Mouse (Mus musculus): ENCODE results near the gene Frat2. TPM values are rescaled to one million over a fixed set of nuclear protein-coding genes. Genes with fewer than 3 reads are reported as not detected.

Gene Frat2
- polyA plus RNA-seq, 1 experiment = 0.79 TPM

DNA sequence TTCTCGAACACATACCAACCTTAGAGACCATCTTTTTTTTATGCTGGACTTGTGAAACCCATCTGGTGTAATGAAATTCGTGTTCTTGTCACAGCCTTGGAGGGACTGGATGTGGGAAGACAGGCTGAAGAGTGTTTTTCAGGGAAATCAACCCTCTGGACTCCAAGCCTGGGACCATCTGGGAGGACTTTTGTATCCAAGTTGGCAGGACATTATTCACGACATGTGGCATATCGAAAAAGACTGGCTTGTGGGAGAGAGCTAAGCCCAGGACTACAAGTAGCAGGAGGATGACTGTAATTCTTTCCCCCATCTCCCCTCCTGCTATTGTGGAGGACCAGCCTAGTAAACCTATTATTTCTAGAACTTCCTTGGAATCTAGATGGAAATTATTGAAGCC is 5.7 kb downstream of the Frat2 start:
- no peaks in the 10 kb centered on the region for H3K79me2 ChIP-seq (ENCODE audit: control insufficient read depth, insufficient read depth)
- H3K4me3 ChIP-seq = no peak overlapping the region
- TF ChIP-seq REST (IDR thresholded peaks at IDR 0.05; ENCODE audit: insufficient read depth, insufficient read length) = no peak
- TF ChIP-seq E2F4 (IDR thresholded peaks at IDR 0.05; ENCODE audit: insufficient read depth) = no peak
- no peak for TF ChIP-seq MYOD1 (IDR thresholded peaks at IDR 0.05; ENCODE audit: control insufficient read depth in 1 of 3, insufficient read length in 2 of 3, low read depth in 2 of 3)
- no peak for TF ChIP-seq POLR2A (IDR thresholded peaks at IDR 0.05; ENCODE audit: insufficient read length, low read depth)
- no peak for TF ChIP-seq SRF (IDR thresholded peaks at IDR 0.05; ENCODE audit: control insufficient read depth, insufficient read length, low read depth)
- no peak for TF ChIP-seq TCF3 (IDR thresholded peaks at IDR 0.05; ENCODE audit: insufficient read length, low read depth)
- TF ChIP-seq CEBPB (IDR thresholded peaks at IDR 0.05; ENCODE audit: insufficient read depth, poor library complexity, severe bottlenecking) = no peak
- TF ChIP-seq USF1 (IDR thresholded peaks at IDR 0.05; ENCODE audit: low read depth) = no peak
- no peak for TF ChIP-seq POLR2AphosphoS2 (IDR thresholded peaks at IDR 0.05; ENCODE audit: insufficient read length, low read depth)
- TF ChIP-seq TCF12 (IDR thresholded peaks at IDR 0.05; ENCODE audit: insufficient read depth, poor library complexity, severe bottlenecking) = no peak
- TF ChIP-seq MAX (IDR thresholded peaks at IDR 0.05; ENCODE audit: low read depth) = no peak
- TF ChIP-seq MYOG (IDR thresholded peaks at IDR 0.05; ENCODE audit: control insufficient read depth in 1 of 3, insufficient read depth in 1 of 3, insufficient read length in 2 of 3, low read depth in 2 of 3) = no peak
- no peak overlapping the region for H3ac ChIP-seq (ENCODE audit: control insufficient read depth, insufficient read length)
- no peak overlapping the region for H3K4me2 ChIP-seq (ENCODE audit: low read depth)
- H3K36me3 ChIP-seq (ENCODE audit: control insufficient read depth, insufficient read depth) = no peaks in the 10 kb centered on the region
- peaks cover 48% of the 10 kb centered on the region for H3K27me3 ChIP-seq (ENCODE audit: control insufficient read depth, insufficient read depth, insufficient read length)

DNA sequence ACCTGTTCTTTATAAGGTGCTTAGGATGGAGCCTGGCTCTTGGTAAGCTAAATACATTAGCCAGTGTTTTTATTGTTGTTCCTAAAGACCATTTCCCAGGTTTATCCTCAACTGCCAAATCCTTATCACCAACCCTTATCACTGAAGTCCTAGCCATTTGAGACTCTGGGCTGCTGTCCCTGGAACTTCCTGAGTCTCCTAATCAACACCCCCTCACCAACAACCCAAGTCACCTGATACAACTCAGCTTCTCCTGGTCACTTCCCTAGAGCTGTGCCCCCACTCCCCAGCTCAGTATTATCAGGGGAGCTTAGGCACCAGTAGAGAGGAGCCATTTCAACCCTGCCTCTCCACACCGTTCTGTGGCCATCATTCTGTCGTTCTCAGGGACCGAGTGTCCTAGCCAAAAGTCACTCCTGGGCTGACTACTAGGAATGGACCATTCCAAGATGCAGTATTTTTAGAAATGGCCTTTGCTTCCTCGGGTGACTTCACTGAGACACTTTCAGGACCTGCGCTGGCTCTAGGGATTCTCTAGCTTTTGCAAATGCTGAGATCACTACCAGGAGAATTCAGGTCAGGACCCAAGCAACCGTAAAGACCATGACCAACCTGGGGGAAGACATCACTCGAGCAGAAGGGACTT is 6.7 kb downstream of the Frat2 start:
- TF ChIP-seq CEBPB (IDR thresholded peaks at IDR 0.05; ENCODE audit: insufficient read depth, poor library complexity, severe bottlenecking) = no peak
- TF ChIP-seq MYOG (IDR thresholded peaks at IDR 0.05; ENCODE audit: control insufficient read depth in 1 of 3, insufficient read depth in 1 of 3, insufficient read length in 2 of 3, low read depth in 2 of 3) = no peak
- TF ChIP-seq POLR2AphosphoS2 (IDR thresholded peaks at IDR 0.05; ENCODE audit: insufficient read length, low read depth) = no peak
- no peak for TF ChIP-seq MYOD1 (IDR thresholded peaks at IDR 0.05; ENCODE audit: control insufficient read depth in 1 of 3, insufficient read length in 2 of 3, low read depth in 2 of 3)
- TF ChIP-seq E2F4 (IDR thresholded peaks at IDR 0.05; ENCODE audit: insufficient read depth) = no peak
- no peak for TF ChIP-seq TCF12 (IDR thresholded peaks at IDR 0.05; ENCODE audit: insufficient read depth, poor library complexity, severe bottlenecking)
- no peak for TF ChIP-seq POLR2A (IDR thresholded peaks at IDR 0.05; ENCODE audit: insufficient read length, low read depth)
- no peak for TF ChIP-seq USF1 (IDR thresholded peaks at IDR 0.05; ENCODE audit: low read depth)
- TF ChIP-seq REST (IDR thresholded peaks at IDR 0.05; ENCODE audit: insufficient read depth, insufficient read length) = no peak
- no peak for TF ChIP-seq TCF3 (IDR thresholded peaks at IDR 0.05; ENCODE audit: insufficient read length, low read depth)
- no peak for TF ChIP-seq MAX (IDR thresholded peaks at IDR 0.05; ENCODE audit: low read depth)
- TF ChIP-seq SRF (IDR thresholded peaks at IDR 0.05; ENCODE audit: control insufficient read depth, insufficient read length, low read depth) = no peak
- H3ac ChIP-seq (ENCODE audit: control insufficient read depth, insufficient read length) = no peak overlapping the region
- H3K36me3 ChIP-seq (ENCODE audit: control insufficient read depth, insufficient read depth) = no peaks in the 10 kb centered on the region
- no peaks in the 10 kb centered on the region for H3K79me2 ChIP-seq (ENCODE audit: control insufficient read depth, insufficient read depth)
- H3K4me2 ChIP-seq (ENCODE audit: low read depth) = no peak overlapping the region
- no peak overlapping the region for H3K4me3 ChIP-seq
- H3K27me3 ChIP-seq (ENCODE audit: control insufficient read depth, insufficient read depth, insufficient read length) = peaks cover 38% of the 10 kb centered on the region

DNA sequence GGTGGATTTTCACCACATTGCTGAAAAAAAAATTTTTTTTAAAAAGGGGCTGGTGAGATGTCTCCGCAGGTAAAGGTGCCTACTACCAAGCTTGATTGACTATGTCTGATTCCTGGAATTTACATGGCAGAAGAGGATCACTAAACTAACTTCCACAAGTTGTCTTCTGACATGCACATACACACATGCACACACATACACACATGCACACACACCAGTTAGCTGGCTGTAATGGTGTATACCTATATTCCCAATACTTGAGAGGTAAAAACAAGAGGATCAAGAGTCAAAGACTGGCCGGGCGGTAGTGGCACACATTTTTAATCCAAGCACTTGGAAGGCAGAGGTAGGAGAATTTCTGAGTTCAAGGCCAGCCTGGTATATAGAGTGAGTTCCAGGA is 8.2 kb downstream of the Frat2 start:
- TF ChIP-seq TCF12 (IDR thresholded peaks at IDR 0.05; ENCODE audit: insufficient read depth, poor library complexity, severe bottlenecking) = no peak
- TF ChIP-seq MYOG (IDR thresholded peaks at IDR 0.05; ENCODE audit: control insufficient read depth in 1 of 3, insufficient read depth in 1 of 3, insufficient read length in 2 of 3, low read depth in 2 of 3) = no peak
- TF ChIP-seq TCF3 (IDR thresholded peaks at IDR 0.05; ENCODE audit: insufficient read length, low read depth) = no peak
- no peak for TF ChIP-seq E2F4 (IDR thresholded peaks at IDR 0.05; ENCODE audit: insufficient read depth)
- TF ChIP-seq REST (IDR thresholded peaks at IDR 0.05; ENCODE audit: insufficient read depth, insufficient read length) = no peak
- no peak for TF ChIP-seq USF1 (IDR thresholded peaks at IDR 0.05; ENCODE audit: low read depth)
- TF ChIP-seq SRF (IDR thresholded peaks at IDR 0.05; ENCODE audit: control insufficient read depth, insufficient read length, low read depth) = no peak
- no peak for TF ChIP-seq MYOD1 (IDR thresholded peaks at IDR 0.05; ENCODE audit: control insufficient read depth in 1 of 3, insufficient read length in 2 of 3, low read depth in 2 of 3)
- no peak for TF ChIP-seq MAX (IDR thresholded peaks at IDR 0.05; ENCODE audit: low read depth)
- no peak for TF ChIP-seq CEBPB (IDR thresholded peaks at IDR 0.05; ENCODE audit: insufficient read depth, poor library complexity, severe bottlenecking)
- no peak for TF ChIP-seq POLR2AphosphoS2 (IDR thresholded peaks at IDR 0.05; ENCODE audit: insufficient read length, low read depth)
- TF ChIP-seq POLR2A (IDR thresholded peaks at IDR 0.05; ENCODE audit: insufficient read length, low read depth) = no peak

DNA sequence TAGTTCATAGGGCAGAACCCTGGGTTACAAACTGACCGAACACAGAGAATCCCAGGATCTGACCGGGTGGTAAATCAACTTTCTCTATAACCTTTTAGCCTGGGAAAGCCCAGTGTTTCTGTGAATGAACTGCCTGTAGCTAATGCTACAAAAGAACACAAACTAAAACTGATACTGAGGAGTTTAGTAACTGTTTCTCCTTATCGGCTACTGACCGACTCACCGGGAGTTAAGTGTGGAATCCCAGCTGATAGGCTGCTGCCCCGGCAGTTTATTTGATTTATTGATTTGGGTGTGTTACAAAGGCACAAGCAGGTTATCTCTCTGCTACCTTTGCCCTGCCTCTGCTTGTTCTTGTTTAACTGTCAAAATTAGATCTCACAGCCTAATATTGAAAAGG is 9.1 kb downstream of the Frat2 start:
- TF ChIP-seq MYOG (IDR thresholded peaks at IDR 0.05; ENCODE audit: control insufficient read depth in 1 of 3, insufficient read depth in 1 of 3, insufficient read length in 2 of 3, low read depth in 2 of 3) (no peak), REST (IDR thresholded peaks at IDR 0.05; ENCODE audit: insufficient read depth, insufficient read length) (no peak)
- Histone ChIP-seq H3K27me3 (ENCODE audit: control insufficient read depth, insufficient read depth, insufficient read length) (peaks cover 45% of the 10 kb centered on the region), H3ac (ENCODE audit: control insufficient read depth, insufficient read length) (no peak overlapping the region), H3K4me2 (ENCODE audit: low read depth) (no peak overlapping the region), H3K79me2 (ENCODE audit: control insufficient read depth, insufficient read depth) (no peaks in the 10 kb centered on the region), H3K36me3 (ENCODE audit: control insufficient read depth, insufficient read depth) (no peaks in the 10 kb centered on the region), H3K4me3 (no peak overlapping the region)

More for the DNA sequence above, 8.2 kb downstream of the Frat2 start:
- Histone ChIP-seq H3K4me2 (ENCODE audit: low read depth) (no peak overlapping the region), H3K36me3 (ENCODE audit: control insufficient read depth, insufficient read depth) (no peaks in the 10 kb centered on the region), H3K4me3 (no peak overlapping the region), H3K27me3 (ENCODE audit: control insufficient read depth, insufficient read depth, insufficient read length) (peaks cover 49% of the 10 kb centered on the region), H3K79me2 (ENCODE audit: control insufficient read depth, insufficient read depth) (no peaks in the 10 kb centered on the region), H3ac (ENCODE audit: control insufficient read depth, insufficient read length) (no peak overlapping the region)

DNA sequence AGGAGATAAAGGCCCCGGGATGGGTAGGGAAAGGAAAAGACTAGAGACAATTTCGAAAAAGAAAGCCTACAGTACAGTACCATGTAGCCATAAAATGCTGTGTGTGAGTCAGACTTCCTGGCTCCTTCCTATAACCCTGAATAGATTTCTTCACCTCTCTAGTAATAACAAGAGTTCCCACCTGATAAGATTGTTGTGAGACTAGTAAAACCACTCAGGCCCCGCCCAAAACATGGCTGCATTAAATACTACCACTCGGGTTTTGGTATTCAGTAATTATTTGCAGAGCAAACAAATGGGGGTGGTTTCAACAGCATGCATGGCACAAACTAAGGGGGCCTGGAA is 10.0 kb downstream of the Frat2 start:
- no peaks in the 10 kb centered on the region for H3K36me3 ChIP-seq (ENCODE audit: control insufficient read depth, insufficient read depth)
- no peaks in the 10 kb centered on the region for H3K79me2 ChIP-seq (ENCODE audit: control insufficient read depth, insufficient read depth)
- no peak overlapping the region for H3K4me2 ChIP-seq (ENCODE audit: low read depth)
- no peak overlapping the region for H3K4me3 ChIP-seq
- no peak overlapping the region for H3ac ChIP-seq (ENCODE audit: control insufficient read depth, insufficient read length)
- H3K27me3 ChIP-seq (ENCODE audit: control insufficient read depth, insufficient read depth, insufficient read length) = peaks cover 54% of the 10 kb centered on the region
- no peak for TF ChIP-seq MYOD1 (IDR thresholded peaks at IDR 0.05; ENCODE audit: control insufficient read depth in 1 of 3, insufficient read length in 2 of 3, low read depth in 2 of 3)

Data from myocyte (in vitro differentiated cells).